Mouse (Mus musculus): ENCODE measurements around the gene Tfdp1. TPM values are rescaled to one million over a fixed set of nuclear protein-coding genes. Genes with fewer than 3 reads are reported as not detected.

Tfdp1 gene
- polyA plus RNA-seq, 1 experiment, result 22.7 TPM

DNA sequence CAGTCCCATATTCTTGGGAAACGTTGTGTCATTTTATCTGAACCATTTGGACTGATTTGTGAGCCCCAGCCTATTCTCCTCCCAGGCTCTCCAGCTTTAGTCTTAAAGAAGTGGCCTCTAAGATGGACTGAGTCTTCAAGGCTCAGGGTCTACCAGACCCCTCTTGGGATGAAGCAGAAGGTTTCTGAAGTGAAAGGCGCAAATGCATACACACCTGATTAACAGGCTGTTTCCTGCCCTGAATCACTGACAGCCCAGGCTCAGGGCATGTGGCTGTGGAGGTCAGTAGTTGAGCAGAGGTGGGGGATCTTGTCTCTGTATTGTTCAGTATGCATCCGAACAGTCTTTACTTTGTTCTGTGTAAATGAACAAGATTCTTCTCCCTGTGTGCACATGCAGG, 873 bp upstream of the Tfdp1 start:
- H3K4me3 ChIP-seq (ENCODE audit: low read depth, low read length), result no peak overlapping the region
- H3K36me3 ChIP-seq (ENCODE audit: control insufficient read depth, insufficient read depth, low read length), result peaks cover 4% of the 10 kb centered on the region; the same call in 1 of the 2 replicates
- no peaks in the 10 kb centered on the region for H3K27me3 ChIP-seq (ENCODE audit: control insufficient read depth, insufficient read depth, low read length)
- H3K27ac ChIP-seq (ENCODE audit: insufficient read depth, low read depth, low read length), result no peak overlapping the region
- H3K4me1 ChIP-seq (ENCODE audit: control insufficient read depth, insufficient read depth, insufficient read length, low read length), result peaks cover 6% of the 10 kb centered on the region; the same call in 1 of the 2 replicates
- 63% methylated on average over 3 of the region's 3 CpGs for WGBS
- TF ChIP-seq POLR2A (IDR thresholded peaks at IDR 0.05; ENCODE audit: low read depth, low read length) (no peak), CTCF (IDR thresholded peaks at IDR 0.05; ENCODE audit: extremely low read depth, insufficient read length, insufficient replicate concordance, low read depth, low read length) (no peak)

GRCm38 (mm10) chr8:13338901-13339645, 522 bp downstream of the Tfdp1 start:
- H3K36me3 ChIP-seq (ENCODE audit: control insufficient read depth, insufficient read depth, low read length), result peaks cover 13% of the 10 kb centered on the region
- no peak for TF ChIP-seq CTCF (IDR thresholded peaks at IDR 0.05; ENCODE audit: extremely low read depth, insufficient read length, insufficient replicate concordance, low read depth, low read length)
- no peak for TF ChIP-seq POLR2A (IDR thresholded peaks at IDR 0.05; ENCODE audit: low read depth, low read length)
- H3K27me3 ChIP-seq (ENCODE audit: control insufficient read depth, insufficient read depth, low read length), result no peaks in the 10 kb centered on the region
- peak overlapping the region; percentile 84 for H3K4me3 ChIP-seq (ENCODE audit: low read depth, low read length)
- no peak overlapping the region for H3K27ac ChIP-seq (ENCODE audit: insufficient read depth, low read depth, low read length)
- WGBS, result under 1% methylated on average over 67 of the region's 70 CpGs
- H3K4me1 ChIP-seq (ENCODE audit: control insufficient read depth, insufficient read depth, insufficient read length, low read length), result peaks cover 6% of the 10 kb centered on the region; the same call in 1 of the 2 replicates

DNA sequence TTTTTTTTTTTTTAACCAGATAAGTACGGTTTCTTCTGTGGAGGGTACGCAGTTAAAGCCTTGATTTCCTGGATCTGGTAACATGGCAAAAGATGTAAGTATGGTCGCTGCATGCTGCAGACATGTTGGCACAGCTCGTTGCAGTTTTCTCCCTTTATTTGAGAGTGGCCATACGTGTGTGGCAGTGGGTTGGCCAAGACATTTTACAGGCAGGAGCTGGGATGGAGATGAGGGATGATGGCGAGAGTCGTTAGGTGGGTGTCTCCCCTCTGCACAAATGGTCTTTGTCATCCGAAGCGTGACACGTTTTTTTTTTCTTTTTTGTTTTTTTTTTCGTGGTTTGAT, 1.1 kb downstream of the Tfdp1 start:
- Histone ChIP-seq H3K36me3 (ENCODE audit: control insufficient read depth, insufficient read depth, low read length) (peaks cover 13% of the 10 kb centered on the region), H3K4me1 (ENCODE audit: control insufficient read depth, insufficient read depth, insufficient read length, low read length) (peaks cover 6% of the 10 kb centered on the region; the same call in 1 of the 2 replicates), H3K27ac (ENCODE audit: insufficient read depth, low read depth, low read length) (no peak overlapping the region), H3K27me3 (ENCODE audit: control insufficient read depth, insufficient read depth, low read length) (no peaks in the 10 kb centered on the region), H3K4me3 (ENCODE audit: low read depth, low read length) (peak overlapping the region; percentile 47)
- TF ChIP-seq CTCF (IDR thresholded peaks at IDR 0.05; ENCODE audit: extremely low read depth, insufficient read length, insufficient replicate concordance, low read depth, low read length) (no peak), POLR2A (IDR thresholded peaks at IDR 0.05; ENCODE audit: low read depth, low read length) (no peak)
- WGBS, result 14% methylated on average over 11 of the region's 11 CpGs

- Histone ChIP-seq H3K36me3 (ENCODE audit: control insufficient read depth, insufficient read depth, low read length) (peaks cover 14% of the 10 kb centered on the region), H3K4me1 (ENCODE audit: control insufficient read depth, insufficient read depth, insufficient read length, low read length) (peaks cover 6% of the 10 kb centered on the region; the same call in 1 of the 2 replicates), H3K27ac (ENCODE audit: insufficient read depth, low read depth, low read length) (no peak overlapping the region), H3K4me3 (ENCODE audit: low read depth, low read length) (no peak overlapping the region), H3K27me3 (ENCODE audit: control insufficient read depth, insufficient read depth, low read length) (no peaks in the 10 kb centered on the region)
- no peak for TF ChIP-seq CTCF (IDR thresholded peaks at IDR 0.05; ENCODE audit: extremely low read depth, insufficient read length, insufficient replicate concordance, low read depth, low read length)
- TF ChIP-seq POLR2A (IDR thresholded peaks at IDR 0.05; ENCODE audit: low read depth, low read length), result no peak
- 82% methylated on average over 8 of the region's 8 CpGs for WGBS
These were observed 2.1 kb downstream of the Tfdp1 start for GRCm38 (mm10) chr8:13340650-13341049.

DNA sequence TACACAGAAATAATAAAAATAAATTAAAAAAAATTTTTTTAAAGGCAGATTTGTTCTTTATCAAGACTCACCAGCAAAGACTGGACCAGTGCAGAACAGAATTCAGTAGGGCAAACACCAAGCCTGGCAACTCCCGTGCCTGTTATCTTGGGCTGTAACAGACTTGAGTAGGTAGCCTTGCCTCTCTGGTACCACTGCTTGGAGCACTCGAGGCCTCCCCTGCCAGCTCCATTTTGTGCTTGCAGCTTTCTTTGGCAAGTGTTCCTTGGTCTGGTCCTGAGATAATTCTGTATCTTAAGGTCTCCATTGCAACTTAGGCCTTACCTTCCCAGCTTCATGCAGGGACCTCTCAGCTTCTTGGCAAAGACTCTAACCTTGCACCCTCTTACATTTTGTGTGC, 3.8 kb downstream of the Tfdp1 start:
- no peak for TF ChIP-seq CTCF (IDR thresholded peaks at IDR 0.05; ENCODE audit: extremely low read depth, insufficient read length, insufficient replicate concordance, low read depth, low read length)
- no peak for TF ChIP-seq POLR2A (IDR thresholded peaks at IDR 0.05; ENCODE audit: low read depth, low read length)
- Histone ChIP-seq H3K4me3 (ENCODE audit: low read depth, low read length) (no peak overlapping the region), H3K27ac (ENCODE audit: insufficient read depth, low read depth, low read length) (no peak overlapping the region), H3K4me1 (ENCODE audit: control insufficient read depth, insufficient read depth, insufficient read length, low read length) (peaks cover 6% of the 10 kb centered on the region; the same call in 1 of the 2 replicates), H3K36me3 (ENCODE audit: control insufficient read depth, insufficient read depth, low read length) (peaks cover 18% of the 10 kb centered on the region), H3K27me3 (ENCODE audit: control insufficient read depth, insufficient read depth, low read length) (no peaks in the 10 kb centered on the region)
- WGBS, result 55% methylated on average over 2 of the region's 2 CpGs

- Histone ChIP-seq H3K27ac (ENCODE audit: insufficient read depth, low read depth, low read length) (no peak overlapping the region), H3K27me3 (ENCODE audit: control insufficient read depth, insufficient read depth, low read length) (no peaks in the 10 kb centered on the region), H3K36me3 (ENCODE audit: control insufficient read depth, insufficient read depth, low read length) (peaks cover 23% of the 10 kb centered on the region), H3K4me3 (ENCODE audit: low read depth, low read length) (no peak overlapping the region), H3K4me1 (ENCODE audit: control insufficient read depth, insufficient read depth, insufficient read length, low read length) (peaks cover 4% of the 10 kb centered on the region; the same call in 1 of the 2 replicates)
- WGBS, result 92% methylated on average over 4 of the region's 4 CpGs
- TF ChIP-seq POLR2A (IDR thresholded peaks at IDR 0.05; ENCODE audit: low read depth, low read length) (no peak), CTCF (IDR thresholded peaks at IDR 0.05; ENCODE audit: extremely low read depth, insufficient read length, insufficient replicate concordance, low read depth, low read length) (no peak)
These were observed 4.6 kb downstream of the Tfdp1 start for GRCm38 (mm10) chr8:13343134-13343533.

- Histone ChIP-seq H3K36me3 (ENCODE audit: control insufficient read depth, insufficient read depth, low read length) (peaks cover 39% of the 10 kb centered on the region), H3K4me3 (ENCODE audit: low read depth, low read length) (no peak overlapping the region), H3K27ac (ENCODE audit: insufficient read depth, low read depth, low read length) (no peak overlapping the region), H3K4me1 (ENCODE audit: control insufficient read depth, insufficient read depth, insufficient read length, low read length) (peaks cover 15% of the 10 kb centered on the region; the same call in 1 of the 2 replicates), H3K27me3 (ENCODE audit: control insufficient read depth, insufficient read depth, low read length) (no peaks in the 10 kb centered on the region)
- TF ChIP-seq POLR2A (IDR thresholded peaks at IDR 0.05; ENCODE audit: low read depth, low read length), result no peak
- no peak for TF ChIP-seq CTCF (IDR thresholded peaks at IDR 0.05; ENCODE audit: extremely low read depth, insufficient read length, insufficient replicate concordance, low read depth, low read length)
- 84% methylated on average over 7 of the region's 7 CpGs for WGBS
These were observed 11.5 kb downstream of the Tfdp1 start for GRCm38 (mm10) chr8:13350052-13350451.

Measured in small intestine, adult 2 months (tissue).